Mouse (Mus musculus) heart, adult 2 months (tissue): Measurements from ENCODE around the gene Nr2c1.

ENCODE experiments used
- CTCF ChIP-seq: fragments of 200-600 bp; IDR thresholded peaks from 2 replicates; pipeline ENCODE4 v1.8.1; 2022; ENCODE audit warnings: antibody characterized with exemption, mild to moderate bottlenecking, moderate library complexity
- POLR2A ChIP-seq: fragments of 200-500 bp; IDR thresholded peaks from 2 replicates; pipeline ENCODE4 v1.6.1; 2011; ENCODE audit warnings: mild to moderate bottlenecking, low read depth, low read length, control low read depth; ENCODE audit not compliant: insufficient read depth

DNA sequence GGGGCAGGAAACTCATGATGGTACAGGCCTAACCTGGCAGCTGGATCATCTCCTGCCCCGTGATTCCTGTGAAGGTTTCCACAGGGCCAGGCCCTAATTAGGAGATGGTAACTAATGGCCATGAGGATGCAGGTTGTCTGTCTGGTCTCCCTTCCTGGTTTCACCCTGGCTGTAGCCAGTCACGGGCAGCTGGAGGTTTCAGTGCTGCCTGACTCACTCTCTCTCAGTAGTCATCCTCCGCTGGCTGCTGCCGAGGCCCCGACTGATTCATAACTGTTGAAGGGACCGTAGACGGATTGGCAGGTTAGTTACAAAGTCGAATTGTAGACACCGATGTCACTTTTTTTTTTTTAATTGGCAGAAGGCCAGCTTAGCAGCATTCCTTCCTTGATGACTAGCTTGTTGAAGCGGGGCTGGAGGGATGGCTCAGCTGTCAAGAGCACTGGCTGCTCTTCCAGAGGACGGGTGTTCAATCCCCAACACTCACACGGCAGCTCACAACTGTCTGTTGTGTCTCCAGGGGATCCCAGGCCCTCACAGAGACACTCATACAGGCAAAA lies 31.0 kb upstream of the Nr2c1 start:
- no peak for TF ChIP-seq CTCF
- TF ChIP-seq POLR2A: no peak
